Mouse (Mus musculus) megakaryocyte, embryonic 14.5 days (primary cell): ENCODE data around the gene Upf3b.

ENCODE experiments used
- FLI1 ChIP-seq: IDR thresholded peaks from 2 replicates; pipeline ENCODE4 v1.6.1; 2012; ENCODE audit warnings: low read length, inconsistent platforms, mixed read lengths
- GATA1 ChIP-seq: IDR thresholded peaks from 3 replicates; pipeline ENCODE4 v1.6.1; 2012; ENCODE audit warnings: mixed read lengths, low read length, inconsistent platforms, borderline replicate concordance

DNA sequence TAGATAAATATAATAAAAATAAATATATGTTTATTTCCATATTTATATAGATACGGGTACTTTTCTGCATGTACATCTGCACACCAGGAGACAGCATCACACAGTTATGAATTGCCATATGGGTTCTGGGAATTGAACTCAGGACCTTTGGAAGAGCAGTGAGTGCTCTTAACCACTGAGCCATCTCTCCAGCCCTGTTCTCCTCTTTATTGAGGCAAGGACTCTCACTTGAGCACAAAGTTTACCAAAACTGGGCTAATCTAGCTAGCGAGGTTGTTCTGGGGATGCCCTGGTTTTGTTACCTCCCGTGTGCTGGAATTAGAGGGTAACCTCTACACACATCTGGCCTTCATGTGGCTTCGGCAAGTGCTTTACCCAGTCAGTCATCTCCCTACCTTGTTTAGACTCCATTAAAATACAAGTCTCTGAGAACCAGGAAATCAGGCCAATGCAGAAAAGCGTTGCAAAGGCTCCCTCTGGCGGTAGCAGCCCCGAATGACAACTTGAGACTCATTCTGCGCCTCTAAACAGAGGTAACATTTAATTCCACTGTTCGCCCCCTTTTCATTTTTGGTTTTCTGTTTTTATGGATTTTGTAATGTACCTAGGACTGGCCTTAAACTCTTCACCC lies 35.7 kb downstream of the Upf3b start:
- no peak for TF ChIP-seq GATA1
- TF ChIP-seq FLI1, result no peak
